Mouse (Mus musculus): ENCODE results near the gene Mettl22. TPM values are rescaled to one million over a fixed set of nuclear protein-coding genes. Genes with fewer than 3 reads are reported as not detected.
A peak's percentile ranks its signal among the peaks of the same experiment; 100 is the strongest.

The Mettl22 gene
- 12.4 and 17.2 TPM in 2 replicates for polyA plus RNA-seq (2011; ENCODE audit: insufficient read depth, insufficient read length, low read depth, missing spikeins)

GRCm38 (mm10) chr16:8470603-8471481 is at the start of gene Mettl22:
Gene Mettl22 (plus strand): TSS chr16:8470788.
- no peaks in the 10 kb centered on the region for H3K36me3 ChIP-seq (ENCODE audit: control insufficient read depth, insufficient read depth, low read length, poor library complexity, severe bottlenecking)
- H3K4me3 ChIP-seq (ENCODE audit: low read depth, low read length) = peak within 1 kb of the TSS; percentile 95
- TF ChIP-seq POLR2A (IDR thresholded peaks at IDR 0.05; ENCODE audit: insufficient read depth, low read length) (peak; percentile 65), CTCF (IDR thresholded peaks at IDR 0.05; ENCODE audit: low read depth, low read length) (no peak)
- H3K27ac ChIP-seq (ENCODE audit: insufficient read depth, low read length) = peak within 1 kb of the TSS; percentile 8; the same call in 1 of the 2 replicates
- no peaks in the 10 kb centered on the region for H3K27me3 ChIP-seq (ENCODE audit: control insufficient read depth, insufficient read depth, low read length, poor library complexity, severe bottlenecking)
- H3K9me3 ChIP-seq (replicated peaks; ENCODE audit: control insufficient read depth, insufficient read depth, low read length, poor library complexity, severe bottlenecking) = no peaks in the 10 kb centered on the region
- H3K4me1 ChIP-seq (ENCODE audit: control insufficient read depth, insufficient read depth, low read length) = no peaks in the 10 kb centered on the region
- peak within 1 kb of the TSS; percentile 81 for H3K9ac ChIP-seq (ENCODE audit: low read depth, poor library complexity, severe bottlenecking)

DNA sequence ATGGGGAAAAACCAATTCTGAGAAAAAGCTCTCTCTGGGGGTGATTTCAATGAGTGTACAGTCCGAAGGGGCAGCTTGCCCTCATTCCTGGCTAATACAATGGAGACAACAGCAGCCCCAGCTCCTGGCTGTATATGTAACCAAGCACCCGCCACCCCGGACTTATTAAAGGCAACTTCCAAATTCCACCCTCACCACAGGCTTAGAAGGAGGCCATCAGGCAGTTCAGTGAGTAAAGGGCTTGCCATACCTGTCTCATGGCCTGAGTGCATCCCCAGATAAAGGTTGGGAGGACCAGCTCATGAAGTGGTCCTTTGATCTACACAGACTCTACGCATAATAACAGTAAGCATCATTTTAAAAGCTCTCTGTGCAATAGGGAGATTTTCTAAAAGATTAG is 49.7 kb upstream of the Mettl22 start:
- Histone ChIP-seq H3K9me3 (replicated peaks; ENCODE audit: control insufficient read depth, insufficient read depth, low read length, poor library complexity, severe bottlenecking) (no peaks in the 10 kb centered on the region), H3K4me1 (ENCODE audit: control insufficient read depth, insufficient read depth, low read length) (peaks cover 2% of the 10 kb centered on the region), H3K27me3 (ENCODE audit: control insufficient read depth, insufficient read depth, low read length, poor library complexity, severe bottlenecking) (peaks cover 5% of the 10 kb centered on the region), H3K9ac (ENCODE audit: low read depth, poor library complexity, severe bottlenecking) (no peak overlapping the region), H3K36me3 (ENCODE audit: control insufficient read depth, insufficient read depth, low read length, poor library complexity, severe bottlenecking) (no peaks in the 10 kb centered on the region), H3K27ac (ENCODE audit: insufficient read depth, low read length) (no peak overlapping the region), H3K4me3 (ENCODE audit: low read depth, low read length) (no peak overlapping the region)
- TF ChIP-seq CTCF (IDR thresholded peaks at IDR 0.05; ENCODE audit: low read depth, low read length) (no peak), POLR2A (IDR thresholded peaks at IDR 0.05; ENCODE audit: insufficient read depth, low read length) (no peak), EP300 (IDR thresholded peaks at IDR 0.05; ENCODE audit: insufficient read depth, low read depth, low read length) (no peak)

DNA sequence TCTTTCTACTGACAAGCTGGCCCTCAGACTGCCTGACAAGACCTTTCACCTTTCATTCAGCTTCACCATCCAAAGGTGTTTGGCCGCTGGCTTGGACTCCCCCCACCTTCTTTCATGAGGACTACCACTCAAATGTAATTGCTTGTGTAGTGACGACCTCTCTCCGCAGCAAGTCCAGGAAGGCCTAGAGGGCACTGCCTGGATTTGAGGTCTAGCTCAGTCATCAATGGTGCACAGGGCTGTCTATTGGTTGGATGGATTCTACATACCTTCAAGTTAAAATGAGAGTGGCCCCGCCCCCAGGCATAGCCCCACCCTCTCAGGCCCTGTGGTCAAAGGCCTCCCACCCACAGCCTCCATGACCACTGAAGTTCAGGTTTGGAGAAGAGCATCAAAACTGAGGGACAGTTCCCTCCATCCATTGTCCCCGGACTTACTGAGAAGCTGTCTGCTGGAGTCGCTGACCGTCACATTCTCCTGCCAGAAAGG is 46.9 kb upstream of the Mettl22 start:
- H3K9ac ChIP-seq (ENCODE audit: low read depth, poor library complexity, severe bottlenecking) = no peak overlapping the region
- TF ChIP-seq CTCF (IDR thresholded peaks at IDR 0.05; ENCODE audit: low read depth, low read length) (no peak), EP300 (IDR thresholded peaks at IDR 0.05; ENCODE audit: insufficient read depth, low read depth, low read length) (no peak), POLR2A (IDR thresholded peaks at IDR 0.05; ENCODE audit: insufficient read depth, low read length) (no peak)
- H3K4me3 ChIP-seq (ENCODE audit: low read depth, low read length) = no peak overlapping the region
- H3K36me3 ChIP-seq (ENCODE audit: control insufficient read depth, insufficient read depth, low read length, poor library complexity, severe bottlenecking) = no peaks in the 10 kb centered on the region
- H3K9me3 ChIP-seq (replicated peaks; ENCODE audit: control insufficient read depth, insufficient read depth, low read length, poor library complexity, severe bottlenecking) = no peaks in the 10 kb centered on the region
- no peak overlapping the region for H3K27ac ChIP-seq (ENCODE audit: insufficient read depth, low read length)
- H3K27me3 ChIP-seq (ENCODE audit: control insufficient read depth, insufficient read depth, low read length, poor library complexity, severe bottlenecking) = peaks cover 5% of the 10 kb centered on the region
- H3K4me1 ChIP-seq (ENCODE audit: control insufficient read depth, insufficient read depth, low read length) = peaks cover 2% of the 10 kb centered on the region

DNA sequence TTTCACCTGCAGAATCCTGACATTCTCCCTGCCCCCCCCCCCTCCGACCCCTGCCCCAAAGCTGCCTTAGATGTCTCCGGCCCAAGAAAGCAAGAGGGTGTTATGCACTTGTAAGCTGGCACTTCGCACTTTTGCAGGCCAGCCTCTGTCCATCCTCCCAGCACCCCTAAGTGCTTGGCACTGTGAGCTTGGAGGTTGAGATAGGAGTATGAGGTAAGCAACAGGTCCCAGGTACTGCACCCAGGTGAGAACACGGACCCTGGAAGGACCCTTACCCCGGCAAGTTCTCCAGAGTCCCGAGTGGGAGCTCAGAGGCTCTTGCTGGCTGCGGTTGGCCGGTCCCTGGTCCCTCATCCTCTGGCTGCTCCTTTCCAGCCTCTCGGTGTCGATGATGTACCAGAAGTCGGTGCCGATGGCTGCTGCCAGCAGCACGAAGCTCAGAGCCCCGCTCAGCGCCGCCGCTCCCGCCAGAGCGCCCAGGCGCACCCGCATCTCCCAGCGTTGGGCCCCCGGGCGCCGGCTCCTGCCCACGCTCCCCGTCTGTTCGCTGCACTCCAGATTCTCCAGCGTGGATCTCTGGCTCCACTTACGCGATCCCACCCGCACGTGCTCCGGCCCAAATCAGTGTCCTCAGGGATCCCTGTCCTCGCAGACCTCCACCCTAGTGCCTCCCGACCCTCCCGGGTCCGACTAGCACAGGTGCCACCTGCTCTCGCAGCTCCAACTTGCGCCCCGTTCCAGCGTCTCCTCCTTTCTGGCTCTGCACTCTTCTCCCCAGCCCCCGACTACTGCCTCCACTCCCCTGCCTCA is 46.2 kb upstream of the Mettl22 start:
- Histone ChIP-seq H3K9me3 (replicated peaks; ENCODE audit: control insufficient read depth, insufficient read depth, low read length, poor library complexity, severe bottlenecking) (no peaks in the 10 kb centered on the region), H3K27ac (ENCODE audit: insufficient read depth, low read length) (no peak overlapping the region), H3K4me1 (ENCODE audit: control insufficient read depth, insufficient read depth, low read length) (peaks cover 2% of the 10 kb centered on the region), H3K27me3 (ENCODE audit: control insufficient read depth, insufficient read depth, low read length, poor library complexity, severe bottlenecking) (peaks cover 5% of the 10 kb centered on the region), H3K36me3 (ENCODE audit: control insufficient read depth, insufficient read depth, low read length, poor library complexity, severe bottlenecking) (no peaks in the 10 kb centered on the region), H3K9ac (ENCODE audit: low read depth, poor library complexity, severe bottlenecking) (peak overlapping the region; percentile 42), H3K4me3 (ENCODE audit: low read depth, low read length) (peak overlapping the region; percentile 59)
- TF ChIP-seq CTCF (IDR thresholded peaks at IDR 0.05; ENCODE audit: low read depth, low read length) (no peak), POLR2A (IDR thresholded peaks at IDR 0.05; ENCODE audit: insufficient read depth, low read length) (no peak), EP300 (IDR thresholded peaks at IDR 0.05; ENCODE audit: insufficient read depth, low read depth, low read length) (no peak)

- Histone ChIP-seq H3K9me3 (replicated peaks; ENCODE audit: control insufficient read depth, insufficient read depth, low read length, poor library complexity, severe bottlenecking) (no peaks in the 10 kb centered on the region), H3K4me1 (ENCODE audit: control insufficient read depth, insufficient read depth, low read length) (peaks cover 2% of the 10 kb centered on the region), H3K4me3 (ENCODE audit: low read depth, low read length) (peak within 1 kb of the TSS; percentile 59), H3K9ac (ENCODE audit: low read depth, poor library complexity, severe bottlenecking) (peak within 1 kb of the TSS; percentile 42), H3K27ac (ENCODE audit: insufficient read depth, low read length) (no peak within 1 kb of the TSS), H3K36me3 (ENCODE audit: control insufficient read depth, insufficient read depth, low read length, poor library complexity, severe bottlenecking) (no peaks in the 10 kb centered on the region), H3K27me3 (ENCODE audit: control insufficient read depth, insufficient read depth, low read length, poor library complexity, severe bottlenecking) (peaks cover 5% of the 10 kb centered on the region)
- TF ChIP-seq POLR2A (IDR thresholded peaks at IDR 0.05; ENCODE audit: insufficient read depth, low read length) (no peak), CTCF (IDR thresholded peaks at IDR 0.05; ENCODE audit: low read depth, low read length) (no peak), EP300 (IDR thresholded peaks at IDR 0.05; ENCODE audit: insufficient read depth, low read depth, low read length) (no peak)
Measured at GRCm38 (mm10) chr16:8424971-8425330, 45.6 kb upstream of the Mettl22 start, which contains the start of gene Tmem114. Gene Tmem114 (minus strand): TSS chr16:8425136.
